ENCODE assay signal across 24 mouse cellular contexts in genomic region chr3:115854672-115855191, GRCm38 (mm10).
"Had no signal": no experiment of that assay in that cellular context is flagged by ENCODE, and none has a peak within 500 bp of the region (broad histone marks: within the 10 kb centered on the region; RNA-seq: fewer than 3 reads in every experiment).

No protein-coding gene starts in this region.

- H3K36me3 ChIP-seq: heart, embryonic 10.5 days; heart, embryonic 13.5 days; heart, embryonic 15.5 days; kidney, embryonic 15.5 days; limb, embryonic 13.5 days; limb, embryonic 15.5 days; liver, embryonic 12.5 days had no signal

- H3K4me3 ChIP-seq: gastrocnemius, adult 2 months; heart, embryonic 10.5 days; heart, embryonic 13.5 days; heart, embryonic 15.5 days; kidney, embryonic 15.5 days; limb, embryonic 13.5 days; limb, embryonic 15.5 days; liver, embryonic 12.5 days had no signal

- ATAC-seq: hindbrain, postnatal 0 days; intestine, embryonic 16.5 days; liver, embryonic 12.5 days had no signal

- H3K9me3 ChIP-seq: heart, embryonic 10.5 days; heart, embryonic 13.5 days; heart, embryonic 15.5 days; kidney, embryonic 15.5 days; limb, embryonic 13.5 days; limb, embryonic 15.5 days; liver, embryonic 12.5 days had no signal

- H3K4me1 ChIP-seq: heart, embryonic 10.5 days; heart, embryonic 13.5 days; kidney, embryonic 15.5 days; limb, embryonic 13.5 days; limb, embryonic 15.5 days; liver, embryonic 12.5 days had no signal

- DNase-seq: gastrocnemius, adult 2 months; gastrocnemius, postnatal 10 days; gastrocnemius, postnatal 25 days; heart, adult 18-20 months; heart, postnatal 14 days; heart, postnatal 36 days; kidney, adult 11 months; kidney, adult 2 months; kidney, adult 9 months; kidney, postnatal 14 days; kidney, postnatal 36 days; left cerebral cortex, postnatal 4 days had no signal

- H3K4me2 ChIP-seq: heart, embryonic 13.5 days; heart, embryonic 15.5 days; hindbrain, embryonic 14.5 days; kidney, embryonic 15.5 days; limb, embryonic 13.5 days; limb, embryonic 15.5 days; liver, embryonic 12.5 days had no signal

- H3K27me3 ChIP-seq: heart, embryonic 13.5 days; heart, embryonic 15.5 days; kidney, embryonic 15.5 days; limb, embryonic 13.5 days; limb, embryonic 15.5 days; liver, embryonic 12.5 days had no signal

- H3K27ac ChIP-seq: gastrocnemius, adult 2 months; heart, embryonic 10.5 days; heart, embryonic 13.5 days; heart, embryonic 15.5 days; kidney, embryonic 15.5 days; kidney, postnatal 0 days; limb, embryonic 13.5 days; limb, embryonic 15.5 days; liver, embryonic 12.5 days; liver, embryonic 14.5 days had no signal

- H3K9ac ChIP-seq: heart, embryonic 13.5 days; heart, embryonic 15.5 days; hindbrain, embryonic 14.5 days; kidney, embryonic 15.5 days; limb, embryonic 13.5 days; limb, embryonic 15.5 days; liver, embryonic 12.5 days; liver, embryonic 14.5 days had no signal
